Mouse (Mus musculus) MEL (cell line): ENCODE results near the gene Alg3. TPM values are rescaled to one million over a fixed set of nuclear protein-coding genes. Genes with fewer than 3 reads are reported as not detected.

ENCODE experiments used
- DNase-seq: peaks from one replicate; pipeline ENCODE4 v3.0.0; 2011; ENCODE audit warnings: low read depth, low spot score
- H3K27ac ChIP-seq: 2 replicates; pipeline ENCODE4 v1.5.1; 2012; ENCODE audit warnings: low read depth, mild to moderate bottlenecking, control low read depth, low read length, moderate library complexity; ENCODE audit not compliant: control insufficient read depth
- H3K27me3 ChIP-seq, 2 experiments: fragments of 150-350 bp in 1 of 2; sonication (generic) in 1 of 2; 2 replicates each; pipeline ENCODE4 v1.6.1; 2012; ENCODE audit warnings: low read length in 2 of 2, mild to moderate bottlenecking in 2 of 2, improper control_type of control experiment in 1 of 2, moderate library complexity in 1 of 2; ENCODE audit not compliant: insufficient read depth in 2 of 2, control insufficient read depth in 1 of 2
- H3K36me3 ChIP-seq, 2 experiments: 2 replicates each; pipeline ENCODE4 v1.6.1; 2012 to 2014; ENCODE audit warnings: low read length in 2 of 2, improper control_type of control experiment in 1 of 2, inconsistent platforms in 1 of 2, mild to moderate bottlenecking in 1 of 2; ENCODE audit not compliant: insufficient read depth in 2 of 2, control insufficient read depth in 1 of 2
- H3K4me1 ChIP-seq, 2 experiments: fragments of 150-350 bp in 1 of 2; sonication (generic) in 1 of 2; 2 replicates each; pipeline ENCODE4 v1.6.1; 2012; ENCODE audit warnings: low read length in 2 of 2, improper control_type of control experiment in 1 of 2, mild to moderate bottlenecking in 1 of 2; ENCODE audit not compliant: insufficient read depth in 2 of 2, control insufficient read depth in 1 of 2
- H3K4me3 ChIP-seq, 2 experiments: fragments of 150-350 bp in 1 of 2; sonication (generic) in 1 of 2; 2 replicates each; pipeline ENCODE4 v1.5.1; 2012; ENCODE audit warnings: low read depth in 2 of 2, low read length in 2 of 2, mild to moderate bottlenecking in 2 of 2, moderate library complexity in 2 of 2, control low read depth in 1 of 2, improper control_type of control experiment in 1 of 2; ENCODE audit not compliant: control insufficient read depth in 1 of 2, insufficient read depth in 1 of 2
- H3K79me2 ChIP-seq: 2 replicates; pipeline ENCODE4 v1.6.1; 2012; ENCODE audit warnings: mild to moderate bottlenecking, low read length, moderate library complexity; ENCODE audit not compliant: control insufficient read depth, poor library complexity, insufficient read depth
- H3K9ac ChIP-seq: 2 replicates; pipeline ENCODE4 v1.6.1; 2012; ENCODE audit warnings: low read depth, mild to moderate bottlenecking, control low read depth, low read length, moderate library complexity; ENCODE audit not compliant: control insufficient read depth, poor library complexity, severe bottlenecking
- H3K9me3 ChIP-seq: fragments of 150-350 bp; sonication (generic); replicated peaks from 2 replicates; pipeline ENCODE4 v1.6.1; 2012; ENCODE audit warnings: mild to moderate bottlenecking, low read length, improper control_type of control experiment, moderate library complexity; ENCODE audit not compliant: insufficient read depth
- BHLHE40 ChIP-seq: IDR thresholded peaks from 2 replicates; pipeline ENCODE4 v1.6.1; 2012; ENCODE audit warnings: low read depth, mild to moderate bottlenecking, inconsistent platforms, low read length, improper control_type of control experiment, borderline replicate concordance
- CHD1 ChIP-seq: IDR thresholded peaks from 2 replicates; pipeline ENCODE4 v1.6.1; 2012; ENCODE audit warnings: low read depth, mild to moderate bottlenecking, inconsistent platforms, low read length, improper control_type of control experiment
- ETS1 ChIP-seq: IDR thresholded peaks from 2 replicates; pipeline ENCODE4 v1.6.1; 2012; ENCODE audit warnings: low read depth, mild to moderate bottlenecking, inconsistent platforms, low read length, improper control_type of control experiment, moderate library complexity
- HCFC1 ChIP-seq: IDR thresholded peaks from 2 replicates; pipeline ENCODE4 v1.6.1; 2012; ENCODE audit warnings: low read depth, mild to moderate bottlenecking, inconsistent platforms, low read length, improper control_type of control experiment, moderate library complexity
- JUND ChIP-seq: IDR thresholded peaks from 2 replicates; pipeline ENCODE4 v1.6.1; 2011; ENCODE audit warnings: low read depth, mild to moderate bottlenecking, improper control_type of control experiment, low read length
- KAT2A ChIP-seq: conservative IDR thresholded peaks from 2 replicates; pipeline ENCODE4 v1.6.1; 2012; ENCODE audit warnings: low read depth, low read length, improper control_type of control experiment, inconsistent platforms
- MAX ChIP-seq: IDR thresholded peaks from 2 replicates; pipeline ENCODE4 v1.6.1; 2011; ENCODE audit warnings: low read length, improper control_type of control experiment
- MAZ ChIP-seq: IDR thresholded peaks from 2 replicates; pipeline ENCODE4 v1.6.1; 2012; ENCODE audit warnings: low read depth, mild to moderate bottlenecking, inconsistent platforms, low read length, improper control_type of control experiment
- MEF2A ChIP-seq: IDR thresholded peaks from 2 replicates; pipeline ENCODE4 v1.6.1; 2014; ENCODE audit warnings: low read depth, mild to moderate bottlenecking, inconsistent platforms, low read length, improper control_type of control experiment; ENCODE audit not compliant: poor library complexity, insufficient replicate concordance, severe bottlenecking; ENCODE audit errors: extremely low read depth
- MXI1 ChIP-seq: IDR thresholded peaks from 2 replicates; pipeline ENCODE4 v1.6.1; 2011; ENCODE audit warnings: mild to moderate bottlenecking, low read depth, low read length, improper control_type of control experiment
- MYB ChIP-seq: IDR thresholded peaks from 2 replicates; pipeline ENCODE4 v1.6.1; 2011; ENCODE audit warnings: mild to moderate bottlenecking, low read depth, low read length, improper control_type of control experiment
- MYC ChIP-seq: IDR thresholded peaks from 2 replicates; pipeline ENCODE4 v1.6.1; 2011; ENCODE audit warnings: low read depth, mild to moderate bottlenecking, low read length, improper control_type of control experiment, moderate library complexity
- NELFE ChIP-seq: IDR thresholded peaks from 2 replicates; pipeline ENCODE4 v1.6.1; 2011; ENCODE audit warnings: low read depth, low read length, improper control_type of control experiment
- POLR2A ChIP-seq, 2 experiments: IDR thresholded peaks; 2 replicates each; pipeline ENCODE4 v1.6.1; 2011 to 2012; ENCODE audit warnings: low read length in 2 of 2, mild to moderate bottlenecking in 2 of 2, control low read depth in 1 of 2, improper control_type of control experiment in 1 of 2, low read depth in 1 of 2, moderate library complexity in 1 of 2; ENCODE audit not compliant: control insufficient read depth in 1 of 2, insufficient read depth in 1 of 2, poor library complexity in 1 of 2
- POLR2AphosphoS2 ChIP-seq: IDR thresholded peaks from 2 replicates; pipeline ENCODE4 v1.6.1; 2011; ENCODE audit warnings: low read length, improper control_type of control experiment
- RAD21 ChIP-seq: IDR thresholded peaks from 2 replicates; pipeline ENCODE4 v1.6.1; 2011; ENCODE audit warnings: mild to moderate bottlenecking, low read depth, low read length, improper control_type of control experiment
- RCOR1 ChIP-seq: IDR thresholded peaks from 2 replicates; pipeline ENCODE4 v1.6.1; 2012; ENCODE audit warnings: low read depth, mild to moderate bottlenecking, inconsistent platforms, low read length, improper control_type of control experiment
- SIN3A ChIP-seq: IDR thresholded peaks from 2 replicates; pipeline ENCODE4 v1.6.1; 2012; ENCODE audit warnings: low read length, improper control_type of control experiment, inconsistent platforms
- TBP ChIP-seq: IDR thresholded peaks from 2 replicates; pipeline ENCODE4 v1.8.0; 2011; ENCODE audit warnings: low read depth, low read length, improper control_type of control experiment
- USF2 ChIP-seq, 2 experiments: IDR thresholded peaks; 2 replicates each; pipeline ENCODE4 v1.6.1; 2011 to 2012; ENCODE audit warnings: improper control_type of control experiment in 2 of 2, low read length in 2 of 2, borderline replicate concordance in 1 of 2, inconsistent platforms in 1 of 2, low read depth in 1 of 2, mild to moderate bottlenecking in 1 of 2; ENCODE audit not compliant: insufficient read depth in 1 of 2
- ZMIZ1 ChIP-seq: IDR thresholded peaks from 2 replicates; pipeline ENCODE4 v1.6.1; 2012; ENCODE audit warnings: low read depth, mild to moderate bottlenecking, inconsistent platforms, low read length, improper control_type of control experiment, moderate library complexity
- polyA plus RNA-seq, 2 experiments: library from polyadenylated mRNA; stranded (reverse) in 1 of 2; unstranded in 1 of 2; fragments of >175 nt in 1 of 2; fragments of >200 nt in 1 of 2; gene quantifications; 2 replicates each; pipeline versions ENCODE4 v1.2.1 to v1.2.4; 2012; ENCODE audit warnings: low replicate concordance in 2 of 2, low read depth in 1 of 2; ENCODE audit not compliant: insufficient read length in 2 of 2, insufficient read depth in 1 of 2, missing spikeins in 1 of 2
- total RNA-seq: library from RNA; depleted of rRNA; stranded (reverse); fragments of 300-350 nt; gene quantifications from 2 replicates; pipeline ENCODE4 v1.2.3, GENCODE M21; 2012

Gene Alg3
- total and polyA plus RNA-seq, 3 experiments: 25.6 to 218 (median 67.6) TPM

GRCm38 (mm10) chr16:20620399-20620735 lies 8.8 kb upstream of the Alg3 start:
- TF ChIP-seq JUND (no peak), TBP (no peak), POLR2AphosphoS2 (0 out of 2 replicates have a peak, but pooled peaks have one; percentile 27), CHD1 (no peak)
- Histone ChIP-seq H3K9me3 (no peaks in the 10 kb centered on the region), H3K27ac (no peak overlapping the region), H3K4me3 (no peak overlapping the region), H3K36me3 (peaks cover 0 to 11% of the 10 kb centered on the region in 2 experiments; a peak in 2 of 4 replicates), H3K4me1 (peaks cover 0 to 8% of the 10 kb centered on the region in 2 experiments; a peak in 2 of 4 replicates), H3K9ac (no peak overlapping the region), H3K27me3 (no peaks in the 10 kb centered on the region; a peak in 1 of 4 replicates), H3K79me2 (peaks cover 4% of the 10 kb centered on the region; the same call in 1 of the 2 replicates)
- peak; percentile 40 for DNase-seq

- Histone ChIP-seq H3K4me1 (peaks cover 0 to 8% of the 10 kb centered on the region in 2 experiments; a peak in 2 of 4 replicates), H3K27ac (no peak overlapping the region), H3K9ac (no peak overlapping the region), H3K36me3 (peaks cover 0 to 11% of the 10 kb centered on the region in 2 experiments; a peak in 2 of 4 replicates), H3K79me2 (peaks cover 4% of the 10 kb centered on the region; the same call in 1 of the 2 replicates), H3K4me3 (no peak overlapping the region), H3K27me3 (no peaks in the 10 kb centered on the region; a peak in 1 of 4 replicates), H3K9me3 (no peaks in the 10 kb centered on the region)
- DNase-seq: peak; percentile 32
- TF ChIP-seq MXI1 (peak; percentile 81), SIN3A (peak; percentile 57; the same call in 1 of the 2 replicates), ZMIZ1 (no peak)
Measured at GRCm38 (mm10) chr16:20619541-20620398, 8.2 kb upstream of the Alg3 start.

GRCm38 (mm10) chr16:20610501-20611356 lies 806 bp downstream of the Alg3 start:
- H3K36me3 ChIP-seq: peaks cover 0 to 10% of the 10 kb centered on the region in 2 experiments; a peak in 2 of 4 replicates
- peak; percentile 61 for TF ChIP-seq RCOR1
- peak; percentile 96 for TF ChIP-seq NELFE
- peak; percentile 24; the same call in 1 of the 2 replicates for TF ChIP-seq BHLHE40
- 0 out of 2 replicates have a peak, but pooled peaks have one; percentile 11 for TF ChIP-seq MEF2A
- TF ChIP-seq USF2 (IDR thresholded peaks at IDR 0.05; ENCODE audit: borderline replicate concordance in 1 of 2, insufficient read depth in 1 of 2, low read depth in 1 of 2, low read length in 2 of 2): no peak
- peak; percentile 95 for TF ChIP-seq MAX
- TF ChIP-seq MAZ: peak; percentile 85
- TF ChIP-seq POLR2A (IDR thresholded peaks at IDR 0.05; ENCODE audit: control insufficient read depth in 1 of 2, insufficient read depth in 1 of 2, low read depth in 1 of 2, low read length in 2 of 2, poor library complexity in 1 of 2): peak; percentile 92 to 100
- 0 out of 2 replicates have a peak, but pooled peaks have one; percentile 37 for TF ChIP-seq MYB
- TF ChIP-seq KAT2A: peak; percentile 66
- TF ChIP-seq ETS1: peak; percentile 69; the same call in 1 of the 2 replicates
- TF ChIP-seq CHD1: no peak
- TF ChIP-seq HCFC1: peak; percentile 89
- TF ChIP-seq RAD21: no peak
- TF ChIP-seq MYC: peak; percentile 97

More at GRCm38 (mm10) chr16:20610501-20611356, 806 bp downstream of the Alg3 start:
- H3K4me1 ChIP-seq: no peaks in the 10 kb centered on the region; a peak in 1 of 4 replicates
- H3K9me3 ChIP-seq: no peaks in the 10 kb centered on the region
- peak overlapping the region; percentile 91 to 95 for H3K4me3 ChIP-seq
- peak overlapping the region; percentile 99 for H3K9ac ChIP-seq
- H3K27me3 ChIP-seq: no peaks in the 10 kb centered on the region
- peak overlapping the region; percentile 90 for H3K27ac ChIP-seq
- peak; percentile 96 for DNase-seq
- peaks cover 24% of the 10 kb centered on the region for H3K79me2 ChIP-seq
